Mouse (Mus musculus) monocyte, adult 2 months (primary cell): ENCODE measurements around the gene Adam15.
A peak's percentile ranks its signal among the peaks of the same experiment; 100 is the strongest.

Source experiments
- DNase-seq, 2 experiments: peaks; one replicate each; pipeline ENCODE4 v3.0.0; 2022; ENCODE audit warnings: low spot score in 2 of 2, low read depth in 1 of 2

The Adam15 gene

DNA sequence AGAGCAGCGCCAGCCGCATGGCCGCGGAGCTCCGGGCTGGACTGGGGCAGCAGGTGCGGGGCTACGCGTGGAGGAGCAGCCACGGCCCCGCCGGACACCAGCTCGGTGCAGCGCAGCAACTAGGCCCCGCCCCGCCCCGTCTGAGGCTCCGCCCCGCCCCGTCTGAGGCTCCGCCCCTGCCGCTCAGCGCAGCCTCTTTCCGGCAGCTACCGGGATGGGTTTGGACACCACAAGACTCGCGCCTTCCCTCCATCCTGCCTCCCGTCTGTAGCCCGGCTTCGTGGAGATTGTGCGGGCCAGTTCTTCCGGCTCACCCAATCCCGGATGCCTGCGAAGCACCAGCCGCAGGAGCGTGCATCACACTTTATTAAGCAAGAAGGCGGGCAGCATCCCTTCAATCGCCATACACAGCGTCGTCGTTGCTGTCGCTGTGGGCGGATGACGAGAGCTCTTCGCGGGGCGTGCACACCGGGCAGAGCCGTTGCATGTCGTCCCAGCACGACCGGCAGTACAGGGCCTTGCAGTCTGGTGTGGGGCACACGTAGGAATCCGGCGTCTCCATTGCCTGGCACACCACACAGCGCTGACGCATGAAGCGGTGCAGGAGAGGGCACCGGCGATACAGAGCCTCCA, at the start of gene Adam15:
Gene Adam15 (minus strand): TSS at position 128 of the 633 bp plus-strand sequence.
- peak; percentile 37 to 83 for DNase-seq

DNA sequence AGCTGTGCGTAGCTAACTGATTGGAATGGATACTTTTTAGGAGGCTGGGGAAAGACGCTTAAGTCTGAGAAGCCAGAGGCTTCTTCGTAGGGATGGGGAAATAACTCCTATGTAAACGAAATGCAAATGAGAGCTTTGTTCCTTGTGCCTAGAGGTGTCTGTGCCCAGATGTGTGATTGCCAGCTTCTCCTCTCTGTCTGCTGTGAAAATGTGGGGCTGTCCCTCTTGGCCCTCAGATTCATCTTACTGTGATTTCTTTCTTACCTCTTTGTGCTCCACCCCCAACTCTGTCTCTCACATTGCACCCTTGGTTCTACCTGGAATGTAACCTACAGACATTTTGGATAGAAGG, 46.8 kb upstream of the Adam15 start:
- DNase-seq, result no peak

DNA sequence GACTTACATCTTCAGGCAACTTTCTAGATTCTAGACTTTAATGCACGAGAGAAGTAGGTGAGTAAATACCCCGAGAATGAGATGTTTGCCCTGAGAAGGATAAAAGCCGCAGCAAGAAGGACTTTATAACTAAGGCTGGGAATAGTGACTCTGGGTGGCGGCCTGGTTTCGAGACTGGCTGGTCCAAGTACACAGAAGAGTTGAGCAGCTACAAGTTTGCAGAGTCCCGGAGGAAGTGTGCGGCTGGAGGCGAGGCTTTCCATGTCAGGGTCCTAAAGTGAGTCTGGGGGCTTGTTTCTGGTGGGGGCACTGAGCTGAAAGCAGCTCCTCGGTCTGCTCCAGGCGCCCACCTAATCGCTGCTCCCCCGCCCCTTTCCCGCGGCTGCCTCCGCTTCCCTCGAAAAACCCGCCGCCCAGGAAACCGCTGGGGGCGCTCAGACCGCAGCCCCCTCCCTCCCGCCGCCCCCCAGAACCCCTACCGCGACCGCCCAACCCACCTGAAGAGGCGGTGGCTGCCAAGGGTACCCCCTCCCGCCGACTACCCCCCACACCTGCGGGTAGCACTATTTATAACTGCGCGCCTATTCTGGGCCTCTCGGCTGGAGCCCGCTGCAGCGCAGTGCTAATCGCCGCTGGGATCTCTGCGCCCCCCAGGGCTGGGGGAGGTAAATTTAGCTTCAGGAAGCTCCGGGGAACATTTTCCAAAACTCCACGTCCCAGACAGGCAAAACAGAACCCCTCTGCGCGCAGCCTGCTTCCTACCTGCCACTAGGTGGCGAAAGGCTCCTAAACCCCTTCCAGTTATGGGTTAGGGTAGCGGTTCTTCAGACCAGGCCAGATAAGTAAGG, 46.2 kb upstream of the Adam15 start:
- no peak for DNase-seq

DNA sequence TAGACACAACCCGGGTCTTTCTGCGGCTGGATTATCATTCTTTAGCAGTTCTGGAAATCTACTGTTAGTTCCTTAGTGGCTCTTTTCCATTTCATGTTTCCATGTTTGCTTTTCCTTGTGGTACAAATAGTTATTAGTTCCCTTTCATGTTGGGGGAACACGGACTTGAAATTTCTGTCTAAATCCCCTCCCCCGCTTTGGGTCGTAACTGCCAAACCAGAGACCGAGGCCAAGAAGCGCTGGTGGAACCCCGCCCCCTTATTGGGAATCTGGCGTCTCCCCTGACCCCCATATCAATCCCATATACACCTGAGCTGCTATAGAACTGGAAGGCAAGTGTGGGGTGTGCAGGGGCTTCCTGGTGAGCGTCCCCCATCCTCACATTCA, 45.6 kb upstream of the Adam15 start:
- DNase-seq, result no peak

DNA sequence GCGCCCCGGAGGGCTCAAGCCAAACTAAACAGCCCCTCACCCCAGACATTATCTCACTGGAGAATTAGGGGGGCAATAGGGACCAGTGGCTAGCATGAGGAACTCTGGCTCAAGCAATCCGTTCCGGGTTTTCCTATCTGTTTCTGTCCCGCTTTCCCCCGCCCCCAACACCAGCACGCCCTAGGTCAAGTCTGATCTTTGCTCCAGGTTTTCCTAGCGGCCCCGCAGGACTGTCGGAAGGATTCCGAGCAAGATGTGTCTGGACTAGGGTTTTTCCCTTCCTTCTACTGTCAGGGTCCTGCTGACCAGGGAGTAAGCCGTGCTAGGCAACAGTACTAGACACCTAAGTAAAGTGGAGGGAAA, 45.1 kb upstream of the Adam15 start:
- peak; percentile 29 to 61 for DNase-seq

DNA sequence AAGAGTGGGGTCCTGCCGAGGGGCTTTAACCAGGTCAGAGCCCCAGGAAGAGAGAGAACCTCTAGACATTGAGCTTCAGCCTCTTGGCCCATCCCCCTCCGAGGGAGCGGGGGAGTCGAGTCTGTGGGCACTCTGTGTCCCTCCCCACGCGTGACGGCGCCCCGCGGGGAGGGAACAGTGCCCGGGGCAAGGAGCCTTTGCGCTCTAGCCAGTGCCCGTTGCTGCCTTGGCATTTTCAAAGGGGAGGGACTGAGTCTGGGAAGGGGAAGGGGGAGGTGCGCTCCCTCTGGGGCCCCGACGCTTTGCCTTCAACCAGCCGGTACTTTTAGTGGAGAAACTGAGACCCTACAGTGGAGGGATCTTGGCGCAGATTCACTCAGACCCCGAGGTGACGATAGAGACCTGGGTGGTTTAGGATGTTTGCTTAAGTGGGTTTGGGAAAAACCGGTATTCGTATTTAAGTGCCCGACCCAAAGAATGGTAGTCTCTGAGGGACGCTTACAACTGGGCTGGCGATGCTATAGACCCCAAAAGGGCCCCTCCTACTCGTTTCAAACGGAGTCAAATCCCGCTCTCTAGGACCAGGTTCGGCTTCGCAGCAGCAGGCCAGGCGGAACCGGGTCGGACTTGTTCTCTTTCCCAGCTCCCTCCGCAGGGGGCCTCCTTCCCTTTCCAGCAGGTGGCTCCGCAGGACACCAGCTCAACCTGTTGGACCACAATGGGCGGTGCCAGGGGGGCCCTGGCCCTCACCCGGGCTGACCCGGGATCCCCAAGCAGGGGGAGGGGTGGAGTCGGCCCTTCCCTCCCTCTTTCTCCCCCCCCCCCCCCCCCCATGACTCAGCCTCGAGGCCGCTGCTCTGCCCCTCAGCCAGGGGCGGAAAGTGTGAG, 44.5 kb upstream of the Adam15 start, which contains the start of gene Zbtb7b:
Gene Zbtb7b (minus strand): TSS at position 771 of the 888 bp plus-strand sequence.
- DNase-seq, result peak; percentile 35 to 74

DNA sequence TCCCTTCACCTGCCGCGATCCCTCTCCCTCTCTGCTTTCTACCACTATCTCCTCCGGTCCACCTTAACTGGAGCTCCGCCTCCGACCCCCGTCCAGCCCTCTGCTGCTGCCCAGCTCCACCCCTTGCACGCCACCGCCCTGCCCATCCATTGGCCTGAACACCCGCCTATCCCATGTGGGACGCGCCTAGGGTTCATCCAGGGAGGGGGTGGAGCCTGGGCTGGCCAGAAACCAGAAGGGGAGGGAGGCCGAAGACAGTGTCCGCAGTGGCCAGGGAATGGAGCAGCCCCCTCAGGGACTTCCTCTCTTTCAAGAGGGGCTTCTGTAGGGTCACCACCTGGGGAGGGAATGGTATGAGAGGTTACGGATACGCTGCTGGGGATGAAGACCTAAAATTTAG, 43.8 kb upstream of the Adam15 start:
- DNase-seq, result peak; percentile 96 to 97

DNA sequence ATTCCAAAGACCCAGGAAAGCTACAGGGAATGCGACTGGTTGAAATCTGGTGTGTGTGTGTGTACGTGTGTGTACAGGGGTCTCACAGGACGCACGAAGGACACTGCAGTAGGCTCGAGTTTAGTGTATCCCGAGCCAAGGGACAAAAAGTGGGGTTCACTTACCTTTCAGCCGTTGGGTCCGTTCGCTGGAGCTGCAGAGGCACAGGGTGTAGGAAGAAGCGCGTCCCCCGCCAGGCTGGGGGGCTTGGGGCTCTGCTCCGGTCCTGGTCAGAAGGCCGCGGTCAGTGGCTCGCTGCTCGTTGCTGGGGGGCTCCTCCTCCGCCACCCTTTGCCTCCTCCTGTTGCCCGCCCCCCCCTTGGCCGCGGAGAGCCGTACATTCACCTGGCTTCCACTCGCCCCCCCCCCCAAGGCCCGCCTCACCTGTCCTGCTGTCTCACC, 43.1 kb upstream of the Adam15 start:
- no peak for DNase-seq

DNA sequence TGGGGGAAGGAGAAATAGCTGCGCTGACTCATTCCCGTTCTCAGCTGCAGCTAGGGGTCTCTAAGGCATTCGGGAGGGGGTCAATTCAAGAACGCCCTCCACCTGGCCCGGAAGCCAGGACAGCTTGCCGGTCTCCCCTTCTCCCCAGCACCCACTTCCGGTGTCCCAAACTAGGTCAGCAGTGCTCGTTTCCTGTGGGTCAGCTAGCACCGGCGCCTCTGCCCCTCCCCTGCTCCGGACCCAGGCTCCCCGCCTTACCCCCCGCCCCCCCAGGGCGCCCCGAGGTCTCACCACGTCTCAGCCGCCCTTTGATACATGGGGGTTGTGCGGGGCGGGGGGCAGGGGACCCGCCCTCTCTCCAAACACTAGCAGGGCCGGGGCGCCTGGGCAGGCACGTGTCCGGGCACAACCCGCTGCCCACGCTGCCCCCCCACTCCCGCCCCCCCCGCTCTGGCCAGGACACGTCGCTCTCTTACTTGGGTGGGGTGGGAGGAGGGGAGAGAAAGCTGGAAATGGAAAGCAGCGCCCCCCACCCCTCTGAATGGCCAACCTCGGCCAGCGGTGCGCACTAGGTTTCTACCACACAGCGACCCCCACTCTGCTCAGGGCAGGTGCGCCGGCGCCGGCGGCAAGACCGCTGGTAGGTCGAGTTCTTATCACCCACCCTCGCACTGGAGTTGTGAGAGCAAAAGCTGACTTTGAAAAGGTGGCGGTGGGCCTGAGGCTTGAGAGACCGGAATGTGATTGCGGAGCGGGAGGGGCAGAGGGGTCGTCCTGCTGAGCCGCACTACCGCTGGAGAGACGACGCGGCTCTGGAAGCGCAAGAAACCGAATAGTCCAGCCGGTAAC, 42.1 kb upstream of the Adam15 start:
- DNase-seq, result no peak

DNA sequence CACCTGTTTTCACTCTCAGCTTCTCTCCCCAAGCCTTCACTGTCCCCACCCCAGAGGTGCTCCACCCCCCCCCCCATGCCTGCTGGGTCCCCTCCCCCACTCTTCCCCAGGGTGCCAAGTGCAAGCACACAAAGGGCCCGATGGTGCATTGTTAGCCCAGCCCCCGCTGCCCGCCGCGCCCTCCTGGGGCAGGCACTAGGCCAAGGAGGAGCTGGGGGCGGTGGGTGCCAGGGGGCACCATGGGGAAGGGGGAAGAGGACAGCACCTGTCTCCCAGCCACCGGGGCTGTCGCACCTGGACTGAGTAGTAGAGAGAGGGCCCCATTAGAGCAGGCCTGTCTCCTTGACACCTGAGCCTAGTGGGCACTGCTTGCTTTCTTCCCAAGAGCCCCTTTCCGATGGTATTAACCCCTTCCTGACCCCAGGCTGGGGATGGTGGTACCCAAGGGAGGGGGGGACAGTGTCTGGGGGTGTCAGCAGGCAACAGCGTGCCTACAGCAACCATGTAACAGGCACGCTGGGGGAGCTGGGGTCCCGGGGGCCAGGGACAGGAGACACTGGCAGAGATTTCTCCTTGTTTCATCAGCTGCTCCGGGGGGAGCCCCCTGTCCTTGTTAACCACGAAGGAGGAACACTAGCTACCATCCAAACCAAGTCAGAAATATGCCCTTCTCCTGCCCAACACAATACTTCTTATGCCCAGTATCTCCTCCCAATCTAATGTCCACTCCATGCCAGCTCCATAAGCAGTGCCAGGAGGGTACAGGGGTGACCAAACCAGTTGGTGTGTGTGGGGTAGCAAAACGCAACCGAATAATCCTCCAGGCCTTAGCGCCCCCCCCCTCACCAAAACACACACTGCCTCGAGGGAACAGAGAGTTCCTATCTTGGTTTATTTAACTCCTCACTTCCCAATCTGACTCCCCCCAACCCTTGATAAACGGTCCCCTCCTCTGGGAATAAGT, 41.2 kb upstream of the Adam15 start:
- no peak for DNase-seq

DNA sequence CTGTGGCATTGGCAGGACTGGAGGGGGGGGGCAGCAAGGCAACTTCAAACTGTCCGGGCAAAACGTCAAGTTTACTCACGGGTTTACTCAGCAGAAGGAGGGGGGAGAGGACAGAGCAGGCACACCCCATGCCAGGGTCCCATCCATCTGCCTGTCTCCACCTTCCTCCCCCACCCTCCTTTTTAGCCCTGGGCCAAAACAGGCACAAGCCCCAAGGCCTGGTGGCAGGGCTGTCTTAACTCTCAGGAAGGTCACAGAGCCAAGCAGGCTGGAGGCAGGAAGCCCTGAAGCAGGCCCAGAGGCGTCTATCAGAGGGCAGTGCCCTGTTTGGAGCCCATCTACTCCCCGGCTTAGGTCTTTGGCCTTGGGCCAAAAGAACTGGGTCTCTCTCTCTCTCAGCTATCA, 40.3 kb upstream of the Adam15 start:
- no peak for DNase-seq

DNA sequence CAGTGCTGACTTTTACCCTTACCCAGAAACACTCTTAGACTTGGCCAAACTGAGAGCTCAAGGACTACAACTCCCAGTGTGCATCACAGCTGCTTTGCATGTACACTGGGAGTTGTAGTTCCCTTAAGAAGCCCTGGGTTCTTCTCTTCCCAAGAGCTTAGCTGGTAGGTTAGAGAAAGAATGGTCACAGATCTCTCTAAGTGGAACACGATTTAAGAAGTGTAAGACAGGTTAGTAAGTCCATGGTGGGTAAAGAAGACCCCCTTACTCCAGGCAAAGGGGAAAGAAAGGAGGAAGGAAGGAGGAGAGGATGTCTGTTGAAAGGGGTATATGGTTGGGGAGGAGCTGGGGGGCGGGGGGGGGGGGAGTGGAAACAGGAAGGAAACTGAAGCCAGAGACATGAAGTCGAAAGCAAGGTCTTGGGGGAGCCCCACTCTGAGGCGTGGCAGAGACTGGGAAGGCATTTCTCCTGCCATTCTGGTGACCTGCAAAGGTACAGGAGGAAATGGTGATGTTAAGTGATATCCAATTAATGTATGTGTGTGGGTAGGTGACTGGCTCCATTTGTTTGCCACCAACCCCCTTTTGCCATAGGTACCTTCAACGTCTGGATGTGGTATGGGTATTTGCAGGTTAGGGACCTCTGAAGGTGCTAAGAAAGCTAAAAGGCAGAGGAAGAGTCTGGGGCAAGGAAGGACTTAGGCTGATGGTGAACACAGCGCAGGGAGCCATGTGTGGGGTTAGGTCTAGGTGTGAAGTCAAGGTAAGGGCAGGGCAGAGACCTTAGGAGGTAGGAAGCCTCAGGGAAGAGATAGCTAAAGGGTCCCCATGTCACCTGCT, 39.3 kb upstream of the Adam15 start:
- no peak for DNase-seq

DNA sequence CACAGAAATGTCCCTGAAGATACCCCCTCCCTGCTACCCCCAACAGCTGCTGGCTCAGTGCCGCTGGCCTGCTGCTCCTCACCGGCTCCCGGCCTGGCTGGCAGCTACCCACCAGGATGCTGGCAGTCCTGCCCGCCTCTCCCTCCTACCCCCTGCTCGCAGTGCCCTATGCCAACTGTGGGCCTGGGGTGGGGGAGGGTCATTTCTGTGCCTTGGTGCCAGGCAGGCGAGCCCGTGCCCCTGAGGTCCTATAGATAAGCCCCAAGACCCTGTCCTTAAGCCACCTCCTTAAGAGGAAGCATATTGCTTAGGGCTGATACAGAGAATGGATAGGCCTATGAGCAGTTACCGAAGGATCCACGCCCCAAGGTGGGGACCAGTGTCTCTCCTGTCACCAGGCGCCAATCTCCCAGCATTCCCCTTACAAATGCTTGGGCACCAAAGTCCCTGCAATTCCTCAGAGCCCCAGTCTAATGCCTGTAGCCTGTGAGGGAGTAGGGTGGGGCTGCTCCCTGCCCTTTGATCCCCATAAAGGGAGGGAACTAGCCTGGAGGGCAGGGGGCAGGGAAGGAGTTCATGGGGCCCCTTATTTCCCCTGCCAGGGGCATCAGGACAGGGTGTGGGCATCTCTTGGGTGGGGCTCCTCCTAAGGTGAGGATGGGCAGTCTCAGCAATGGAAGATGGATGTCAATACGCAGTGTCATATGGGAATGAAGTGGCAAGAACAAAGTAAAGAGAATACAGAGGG, 38.5 kb upstream of the Adam15 start:
- no peak for DNase-seq

DNA sequence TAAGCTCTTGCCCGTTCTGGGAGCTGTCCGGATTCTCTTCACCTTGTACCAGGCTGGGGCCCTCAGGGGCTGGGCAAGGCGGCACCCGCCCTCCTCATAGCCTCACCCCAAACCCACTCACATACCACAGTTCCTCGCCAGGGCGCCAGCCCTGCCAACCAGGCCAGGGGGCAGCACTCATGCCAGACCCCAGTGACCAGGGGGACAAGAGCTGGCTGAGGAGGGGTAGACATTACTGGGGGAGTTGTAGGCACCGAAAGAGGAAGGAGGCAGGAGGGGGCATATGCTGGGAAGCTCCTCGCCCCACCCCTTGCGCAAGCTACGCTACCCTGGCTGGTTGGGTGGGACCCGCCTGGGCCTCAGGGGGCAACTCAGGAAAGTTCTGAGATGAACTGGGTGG, 37.8 kb upstream of the Adam15 start:
- no peak for DNase-seq

DNA sequence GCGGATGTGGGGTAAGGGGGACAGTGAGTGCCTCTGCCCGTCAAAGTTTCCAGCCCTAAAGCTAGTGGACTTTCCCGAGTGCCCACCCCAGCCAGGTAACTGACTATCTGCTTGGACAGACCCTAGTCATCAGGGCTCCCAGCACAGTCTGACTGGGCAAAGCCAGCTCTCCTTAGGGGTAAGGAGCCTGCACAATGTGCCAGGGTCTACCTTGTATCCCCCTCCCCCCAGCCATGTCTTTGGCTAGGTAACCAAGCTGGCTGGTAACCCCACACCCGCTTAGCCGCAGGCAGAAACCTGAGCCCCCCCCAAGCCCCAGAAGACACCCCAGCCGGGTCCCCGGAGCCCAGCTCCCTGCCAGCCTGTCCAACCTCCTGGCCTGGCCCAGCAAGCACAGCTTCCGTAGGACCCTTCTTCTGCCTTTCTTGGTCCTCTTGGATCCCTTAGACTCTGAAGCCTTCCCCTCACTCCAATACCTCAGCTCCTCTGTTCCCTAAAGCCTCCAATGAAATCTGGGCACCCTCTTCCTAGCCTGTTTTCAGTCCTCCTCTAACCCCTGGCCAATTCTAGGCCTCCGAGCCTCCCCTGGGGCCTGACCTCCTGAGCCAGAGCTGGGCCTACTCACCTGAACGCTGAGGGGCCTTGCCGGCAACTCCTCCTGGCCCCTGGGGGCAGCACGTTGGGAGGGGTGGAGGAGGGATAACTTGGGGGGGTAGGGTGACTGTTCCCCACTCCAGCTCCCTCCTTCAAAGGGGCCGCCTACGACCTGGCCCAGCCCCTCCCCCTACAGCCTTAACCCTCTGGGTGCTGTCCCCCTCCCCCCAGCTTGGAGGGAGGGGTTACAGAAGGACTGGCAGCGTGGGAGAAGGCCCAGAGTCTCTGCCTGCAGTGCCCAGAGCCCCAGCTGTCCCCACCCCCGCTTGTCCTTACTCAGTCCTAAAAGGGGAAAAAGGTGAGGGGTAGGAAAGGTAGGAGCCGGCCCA, 36.9 kb upstream of the Adam15 start:
- DNase-seq, result no peak

DNA sequence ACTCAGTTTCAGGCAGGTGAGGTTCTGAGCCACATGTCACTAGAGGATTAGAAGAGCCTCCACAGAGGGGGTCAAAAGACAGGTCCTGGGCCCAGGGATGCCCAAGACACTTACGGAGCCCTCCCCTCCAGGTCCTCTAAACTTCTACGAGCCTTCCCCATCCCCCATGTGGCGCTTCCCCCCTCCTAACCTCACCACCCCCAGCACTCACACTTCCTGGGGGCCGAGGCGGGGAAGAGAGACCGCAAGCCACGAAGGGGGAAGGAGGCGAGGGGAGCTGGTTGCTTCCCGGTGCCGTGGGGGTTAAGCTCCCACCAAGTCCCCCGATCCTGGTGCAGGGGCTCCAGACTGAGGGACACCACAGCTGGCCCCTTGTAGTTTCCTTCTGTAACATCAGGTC, 35.7 kb upstream of the Adam15 start:
- no peak for DNase-seq
